Mouse (Mus musculus) neutrophil, adult 59 days (primary cell): ENCODE data around the gene Dennd6a. TPM values are rescaled to one million over a fixed set of nuclear protein-coding genes. Genes with fewer than 3 reads are reported as not detected.

Experiments
- total RNA-seq, 2 experiments: library from RNA; stranded (reverse); gene quantifications; 1 replicate in 1 of 2; 2 replicates in 1 of 2; pipeline ENCODE4 v1.2.4; 2023

The Dennd6a gene
- 10 to 100 TPM; 14.6 to 15.1 TPM for total RNA-seq

GRCm38 (mm10) chr14:26573556-26573955 is at the start of gene Dennd6a:
Dennd6a (plus strand) TSS chr14:26573856.

GRCm38 (mm10) chr14:26534757-26535479 is 38.7 kb upstream of the Dennd6a start, which contains the start of gene Slmap:
Slmap (minus strand) TSS chr14:26534931.

GRCm38 (mm10) chr14:26637851-26638707 is 64.4 kb downstream of the Dennd6a start, which contains the start of gene Arf4:
Arf4 (plus strand) TSS chr14:26638074.

GRCm38 (mm10) chr14:26669292-26670073 is 95.8 kb downstream of the Dennd6a start, which contains the start of gene Pde12:
Pde12 (minus strand) TSS chr14:26669883.

Other genes with a start within 250 kb of the Dennd6a start
- 10 to 100 TPM; 90.5 to 91.3 TPM for gene Slmap, start 38.9 kb upstream of the Dennd6a start, total RNA-seq
- 100 to 1,000 TPM; 161 to 169 TPM for gene Arf4, start 64.2 kb downstream of the Dennd6a start, total RNA-seq
- 1 to 10 TPM; 6.8 to 7.6 TPM for gene Pde12, start 96.0 kb downstream of the Dennd6a start, total RNA-seq
- gene Dnah12, start 119.4 kb downstream of the Dennd6a start, total RNA-seq: under 1 TPM in 1 of 2 experiments, not detected in 1; 0.07 TPM